Mouse (Mus musculus) CH12.LX (cell line): ENCODE results near the gene Syn1.

Experiments
- CHD2 ChIP-seq: IDR thresholded peaks from 2 replicates; pipeline ENCODE4 v1.6.1; 2011; ENCODE audit warnings: low read length, improper control_type of control experiment
- CTCF ChIP-seq, 2 experiments: IDR thresholded peaks in 1 of 2; conservative IDR thresholded peaks in 1 of 2; 2 replicates each; pipeline ENCODE4 v1.5.1; 2011 to 2012; ENCODE audit warnings: low read depth in 2 of 2, low read length in 2 of 2, improper control_type of control experiment in 1 of 2, inconsistent platforms in 1 of 2, mild to moderate bottlenecking in 1 of 2, moderate library complexity in 1 of 2
- EP300 ChIP-seq: IDR thresholded peaks from 2 replicates; pipeline ENCODE4 v1.6.1; 2011; ENCODE audit warnings: low read length, improper control_type of control experiment
- MAX ChIP-seq: IDR thresholded peaks from 2 replicates; pipeline ENCODE4 v1.6.1; 2011; ENCODE audit warnings: low read length, improper control_type of control experiment
- POLR2A ChIP-seq: IDR thresholded peaks from 2 replicates; pipeline ENCODE4 v1.6.1; 2011; ENCODE audit warnings: low read depth, mild to moderate bottlenecking, improper control_type of control experiment, low read length

DNA sequence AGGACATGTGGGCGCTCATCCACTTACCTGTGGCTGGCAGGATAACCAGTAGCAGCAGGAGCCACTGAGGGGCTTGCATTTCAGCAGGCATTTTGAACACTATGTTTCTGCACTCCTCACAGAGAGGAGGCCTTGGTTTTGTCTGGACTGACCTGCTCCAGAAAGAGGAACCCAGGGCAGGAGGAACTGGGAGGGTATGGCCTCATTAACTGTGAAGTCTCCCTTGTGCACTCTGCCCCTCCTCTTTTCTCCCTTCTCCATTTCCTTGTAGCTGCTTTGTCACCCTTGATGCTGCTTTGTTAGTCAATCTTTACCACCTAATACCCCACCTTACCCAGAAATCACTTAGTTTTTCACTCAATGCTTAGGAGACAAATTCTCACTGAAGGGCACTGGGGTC, 10.6 kb upstream of the Syn1 start, which contains the start of gene Cfp:
- no peak for TF ChIP-seq CTCF (conservative IDR thresholded peaks at IDR 0.05 in 1 of 2, IDR thresholded peaks at IDR 0.05 in 1 of 2; ENCODE audit: low read depth in 2 of 2, low read length in 2 of 2)
- TF ChIP-seq POLR2A, result 0 out of 2 replicates have a peak, but pooled peaks have one; percentile 17
- TF ChIP-seq EP300, result peak; percentile 41; the same call in 1 of the 2 replicates
- TF ChIP-seq MAX, result no peak
- no peak for TF ChIP-seq CHD2
